Mouse (Mus musculus) E14TG2a.4 (cell line): ENCODE results near the gene Scube1.

ENCODE experiments used
- CTCF ChIP-seq: conservative IDR thresholded peaks from 2 replicates; pipeline ENCODE4 v1.5.1; 2014; ENCODE audit warnings: low read length
- NANOG ChIP-seq: IDR thresholded peaks from 2 replicates; pipeline ENCODE4 v1.6.1; 2014; ENCODE audit warnings: borderline replicate concordance, low read length, mixed read lengths
- POU5F1 ChIP-seq: IDR thresholded peaks from 2 replicates; pipeline ENCODE4 v1.6.1; 2014; ENCODE audit warnings: low read length, borderline replicate concordance

GRCm38 (mm10) chr15:83678606-83679005 is 46.2 kb downstream of the Scube1 start:
- TF ChIP-seq CTCF (no peak), POU5F1 (no peak), NANOG (no peak)
